Mouse (Mus musculus) liver, adult 2 months (tissue): ENCODE measurements around the gene Cir1. TPM values are rescaled to one million over a fixed set of nuclear protein-coding genes. Genes with fewer than 3 reads are reported as not detected.

Experiments
- DNase-seq: peaks from one replicate; pipeline ENCODE4 v3.0.0-alpha.2; 2011; ENCODE audit warnings: low read depth, low spot score; ENCODE audit errors: extremely low read depth
- H3K27ac ChIP-seq: fragments of 200-500 bp; replicated peaks from 2 replicates; pipeline ENCODE4 v1.5.1; 2012; ENCODE audit warnings: low read depth, mild to moderate bottlenecking, control low read depth, inconsistent platforms, low read length; ENCODE audit not compliant: insufficient read depth
- H3K27me3 ChIP-seq: fragments of 200-500 bp; 2 replicates; pipeline ENCODE4 v1.6.1; 2012; ENCODE audit warnings: mild to moderate bottlenecking, moderate library complexity, low read length, inconsistent platforms; ENCODE audit not compliant: control insufficient read depth, insufficient read depth
- H3K36me3 ChIP-seq: fragments of 200-500 bp; 2 replicates; pipeline ENCODE4 v1.6.1; 2012; ENCODE audit warnings: low read length, inconsistent platforms; ENCODE audit not compliant: control insufficient read depth, insufficient read depth
- H3K4me1 ChIP-seq: fragments of 200-500 bp; 2 replicates; pipeline ENCODE4 v1.6.1; 2011; ENCODE audit warnings: low read length; ENCODE audit not compliant: control insufficient read depth, insufficient read depth
- H3K4me3 ChIP-seq: fragments of 200-500 bp; 2 replicates; pipeline ENCODE4 v1.5.1; 2011; ENCODE audit warnings: low read depth, mild to moderate bottlenecking, control low read depth, low read length, moderate library complexity; ENCODE audit not compliant: insufficient read depth
- H3K79me2 ChIP-seq: fragments of 200-500 bp; 2 replicates; pipeline ENCODE4 v1.6.1; 2012; ENCODE audit warnings: inconsistent platforms, mild to moderate bottlenecking, low read length, moderate library complexity; ENCODE audit not compliant: control insufficient read depth, insufficient read depth
- H3K9ac ChIP-seq: fragments of 200-500 bp; 2 replicates; pipeline ENCODE4 v1.6.1; 2012; ENCODE audit warnings: low read depth, mild to moderate bottlenecking, control low read depth, inconsistent platforms, low read length
- CTCF ChIP-seq: fragments of 200-500 bp; IDR thresholded peaks from 2 replicates; pipeline ENCODE4 v1.5.1; 2011; ENCODE audit warnings: low read depth, low read length, control low read depth
- POLR2A ChIP-seq: fragments of 200-500 bp; IDR thresholded peaks from 2 replicates; pipeline ENCODE4 v1.6.1; 2011; ENCODE audit warnings: low read length, control low read depth; ENCODE audit not compliant: insufficient read depth; ENCODE audit errors: extremely low read depth
- WGBS: fragments of 180-500 bp; shearing (Covaris S2); methylation state at CpG from one replicate; pipeline ENCODE4 v1.1.7; 2018; 5-methylcytosine and 5-hydroxymethylcytosine counted together
- polyA plus RNA-seq: library from polyadenylated mRNA; depleted of rRNA; stranded (reverse); fragments of >200 nt; gene quantifications from 2 replicates; pipeline ENCODE4 v1.2.3, GENCODE M21; 2012
- total RNA-seq: library from RNA; depleted of rRNA; stranded (reverse); fragments of >200 nt; gene quantifications from 2 replicates; pipeline ENCODE4 v1.2.3, GENCODE M21; 2014

Gene Cir1
- total and polyA plus RNA-seq, 2 experiments, result 2.0 to 11.9 TPM

GRCm38 (mm10) chr2:73274119-73274920 is 38.2 kb downstream of the Cir1 start:
- Histone ChIP-seq H3K27me3 (peaks cover 55% of the 10 kb centered on the region), H3K4me1 (peaks cover 13% of the 10 kb centered on the region), H3K27ac (no peak overlapping the region), H3K4me3 (peak overlapping the region; percentile 13; the same call in 1 of the 2 replicates), H3K9ac (no peak overlapping the region), H3K79me2 (no peaks in the 10 kb centered on the region), H3K36me3 (no peaks in the 10 kb centered on the region)
- 2% methylated on average over 86 of the region's 88 CpGs for WGBS
- TF ChIP-seq POLR2A, result no peak
- TF ChIP-seq CTCF, result no peak
- DNase-seq, result no peak

DNA sequence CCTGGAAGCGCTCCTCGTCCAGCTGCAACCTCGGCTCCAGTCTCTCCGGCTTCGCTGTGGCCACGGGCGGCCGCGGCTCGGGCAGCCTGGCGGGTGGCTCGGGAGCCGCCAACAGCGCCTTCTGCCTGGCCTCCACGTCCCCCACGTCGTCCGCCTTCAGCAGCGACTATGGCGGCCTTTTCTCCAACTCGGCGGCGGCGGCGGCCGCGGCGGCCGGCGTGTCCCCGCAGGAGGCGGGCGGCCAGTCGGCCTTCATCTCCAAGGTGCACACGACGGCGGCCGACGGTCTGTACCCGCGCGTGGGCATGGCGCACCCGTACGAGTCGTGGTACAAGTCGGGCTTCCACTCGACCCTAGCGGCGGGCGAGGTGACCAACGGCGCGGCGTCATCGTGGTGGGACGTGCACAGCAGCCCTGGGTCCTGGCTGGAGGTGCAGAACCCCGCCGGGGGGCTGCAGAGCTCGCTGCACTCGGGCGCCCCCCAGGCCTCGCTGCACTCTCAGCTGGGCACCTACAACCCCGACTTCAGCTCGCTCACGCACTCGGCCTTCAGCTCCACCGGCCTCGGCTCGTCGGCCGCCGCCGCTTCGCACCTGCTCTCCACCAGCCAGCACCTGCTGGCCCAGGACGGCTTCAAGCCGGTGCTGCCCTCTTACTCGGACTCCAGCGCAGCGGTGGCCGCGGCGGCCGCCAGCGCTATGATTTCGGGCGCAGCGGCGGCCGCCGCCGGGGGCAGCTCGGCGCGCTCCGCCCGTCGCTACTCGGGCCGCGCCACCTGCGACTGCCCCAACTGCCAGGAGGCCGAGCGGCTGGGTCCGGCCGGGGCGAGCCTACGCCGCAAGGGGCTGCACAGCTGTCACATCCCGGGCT is 39.0 kb downstream of the Cir1 start:
- DNase-seq, result no peak
- no peak for TF ChIP-seq POLR2A
- no peak for TF ChIP-seq CTCF
- H3K79me2 ChIP-seq, result no peaks in the 10 kb centered on the region
- peaks cover 11% of the 10 kb centered on the region for H3K4me1 ChIP-seq
- peak overlapping the region; percentile 1; the same call in 1 of the 2 replicates for H3K4me3 ChIP-seq
- peaks cover 48% of the 10 kb centered on the region for H3K27me3 ChIP-seq
- H3K36me3 ChIP-seq, result no peaks in the 10 kb centered on the region
- no peak overlapping the region for H3K27ac ChIP-seq
- WGBS, result 2% methylated on average over 110 of the region's 110 CpGs
- H3K9ac ChIP-seq, result no peak overlapping the region

GRCm38 (mm10) chr2:73272351-73273248 is 39.9 kb downstream of the Cir1 start:
- no peak for DNase-seq
- 3% methylated on average over 55 of the region's 55 CpGs for WGBS
- H3K4me3 ChIP-seq, result peak overlapping the region; percentile 1; the same call in 1 of the 2 replicates
- no peaks in the 10 kb centered on the region for H3K36me3 ChIP-seq
- H3K4me1 ChIP-seq, result peaks cover 11% of the 10 kb centered on the region
- TF ChIP-seq CTCF (no peak), POLR2A (no peak)
- H3K27me3 ChIP-seq, result peaks cover 49% of the 10 kb centered on the region
- no peak overlapping the region for H3K27ac ChIP-seq
- H3K9ac ChIP-seq, result no peak overlapping the region
- H3K79me2 ChIP-seq, result no peaks in the 10 kb centered on the region

GRCm38 (mm10) chr2:73271459-73272161 is 40.9 kb downstream of the Cir1 start, which contains the start of gene Sp9:
Gene Sp9 (plus strand): TSS chr2:73271925.
- Histone ChIP-seq H3K79me2 (no peaks in the 10 kb centered on the region), H3K4me1 (peaks cover 11% of the 10 kb centered on the region), H3K4me3 (no peak within 1 kb of the TSS; the same call in 1 of the 2 replicates), H3K27ac (no peak within 1 kb of the TSS), H3K27me3 (peaks cover 42% of the 10 kb centered on the region), H3K36me3 (no peaks in the 10 kb centered on the region), H3K9ac (no peak within 1 kb of the TSS)
- 3% methylated on average over 48 of the region's 48 CpGs for WGBS
- TF ChIP-seq CTCF, result no peak
- no peak for TF ChIP-seq POLR2A
- DNase-seq, result no peak
